Mouse (Mus musculus) myocyte (in vitro differentiated cells): ENCODE results near the gene Scand1. TPM values are rescaled to one million over a fixed set of nuclear protein-coding genes. Genes with fewer than 3 reads are reported as not detected.

Source experiments
- H3K27me3 ChIP-seq: one replicate; pipeline ENCODE4 v1.6.1; 2011; ENCODE audit not compliant: control insufficient read depth, insufficient read depth, insufficient read length
- H3K36me3 ChIP-seq: one replicate; pipeline ENCODE4 v1.6.1; 2011; ENCODE audit not compliant: control insufficient read depth, insufficient read depth
- H3K4me2 ChIP-seq: one replicate; pipeline ENCODE4 v1.6.1; 2011; ENCODE audit warnings: low read depth, control low read depth
- H3K4me3 ChIP-seq: one replicate; pipeline ENCODE4 v1.5.1; 2011; ENCODE audit warnings: mild to moderate bottlenecking, control low read depth, moderate library complexity
- H3K79me2 ChIP-seq: one replicate; pipeline ENCODE4 v1.6.1; 2011; ENCODE audit not compliant: control insufficient read depth, insufficient read depth
- H3ac ChIP-seq: one replicate; pipeline ENCODE4 v1.6.1; 2011; ENCODE audit not compliant: control insufficient read depth, insufficient read length
- CEBPB ChIP-seq: IDR thresholded peaks from 2 replicates; pipeline ENCODE4 v1.6.1; 2011; ENCODE audit warnings: mild to moderate bottlenecking, moderate library complexity; ENCODE audit not compliant: poor library complexity, insufficient read depth, severe bottlenecking
- E2F4 ChIP-seq: IDR thresholded peaks from one replicate; pipeline ENCODE4 v1.6.1; 2011; ENCODE audit warnings: mild to moderate bottlenecking, control low read depth, moderate library complexity; ENCODE audit not compliant: insufficient read depth
- MAX ChIP-seq: IDR thresholded peaks from one replicate; pipeline ENCODE4 v1.6.1; 2011; ENCODE audit warnings: low read depth, mild to moderate bottlenecking, control low read depth
- MYOD1 ChIP-seq, 3 experiments: IDR thresholded peaks; one replicate each; pipeline ENCODE4 v1.6.1; 2011; ENCODE audit warnings: control low read depth in 2 of 3, low read depth in 2 of 3, mild to moderate bottlenecking in 2 of 3, moderate library complexity in 1 of 3; ENCODE audit not compliant: insufficient read length in 2 of 3, control insufficient read depth in 1 of 3
- MYOG ChIP-seq, 3 experiments: IDR thresholded peaks; one replicate each; pipeline ENCODE4 v1.6.1; 2011; ENCODE audit warnings: control low read depth in 2 of 3, low read depth in 2 of 3, mild to moderate bottlenecking in 2 of 3; ENCODE audit not compliant: insufficient read length in 2 of 3, control insufficient read depth in 1 of 3, insufficient read depth in 1 of 3
- POLR2A ChIP-seq: IDR thresholded peaks from one replicate; pipeline ENCODE4 v1.6.1; 2011; ENCODE audit warnings: low read depth, mild to moderate bottlenecking, control low read depth, moderate library complexity; ENCODE audit not compliant: insufficient read length
- POLR2AphosphoS2 ChIP-seq: IDR thresholded peaks from one replicate; pipeline ENCODE4 v1.6.1; 2011; ENCODE audit warnings: low read depth, control low read depth; ENCODE audit not compliant: insufficient read length
- REST ChIP-seq: IDR thresholded peaks from one replicate; pipeline ENCODE4 v1.6.1; 2011; ENCODE audit warnings: mild to moderate bottlenecking, control low read depth, moderate library complexity; ENCODE audit not compliant: insufficient read depth, insufficient read length
- SRF ChIP-seq: IDR thresholded peaks from one replicate; pipeline ENCODE4 v1.6.1; 2011; ENCODE audit warnings: low read depth; ENCODE audit not compliant: control insufficient read depth, insufficient read length
- TCF12 ChIP-seq: IDR thresholded peaks from one replicate; pipeline ENCODE4 v1.6.1; 2011; ENCODE audit warnings: mild to moderate bottlenecking, control low read depth; ENCODE audit not compliant: poor library complexity, insufficient read depth, severe bottlenecking
- TCF3 ChIP-seq: IDR thresholded peaks from one replicate; pipeline ENCODE4 v1.6.1; 2011; ENCODE audit warnings: low read depth, control low read depth; ENCODE audit not compliant: insufficient read length
- USF1 ChIP-seq: IDR thresholded peaks from one replicate; pipeline ENCODE4 v1.6.1; 2011; ENCODE audit warnings: low read depth, mild to moderate bottlenecking, control low read depth, moderate library complexity
- polyA plus RNA-seq: library from polyadenylated mRNA; unstranded; fragments of >200 nt; fragmentation: generic; extraction: Trizol; gene quantifications from one replicate; pipeline ENCODE4 v1.2.1, GENCODE M21; 2012; ENCODE audit warnings: missing spikeins

Scand1 gene
- 167 TPM for polyA plus RNA-seq

DNA sequence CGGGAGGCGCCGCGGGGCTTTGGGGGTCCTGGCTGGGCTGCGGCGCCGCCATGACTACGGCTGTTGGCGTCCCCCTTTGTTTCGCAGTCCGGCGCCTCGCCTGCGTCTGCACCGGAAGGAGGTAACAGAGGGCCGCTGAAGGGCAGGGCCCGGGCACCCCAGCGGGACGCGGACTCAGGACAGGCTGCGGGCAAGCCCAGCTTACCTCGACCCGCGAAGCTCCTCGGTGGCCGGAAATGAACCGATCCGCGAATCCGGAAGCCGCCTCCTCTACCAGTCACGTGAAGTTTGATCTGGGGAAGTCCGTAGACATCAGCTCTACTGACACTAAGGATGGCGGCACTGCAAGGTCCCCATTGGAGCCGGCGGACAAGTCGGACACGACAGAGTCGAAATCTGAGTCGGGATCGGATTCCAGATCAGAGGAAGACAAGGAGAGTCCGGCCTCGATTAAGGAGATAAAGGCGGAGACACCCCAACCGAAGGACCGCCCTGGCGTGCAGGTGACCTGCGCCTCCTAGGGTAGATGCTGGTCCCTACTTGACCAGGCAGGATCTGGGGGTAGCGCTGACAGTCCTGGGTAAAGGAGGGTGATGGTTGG is at the start of gene Scand1, which contains the start of gene Cnbd2:
Gene Scand1 (minus strand): TSS at position 408 of the 601 bp plus-strand sequence.
Gene Cnbd2 (plus strand): TSS at position 3 of the 601 bp plus-strand sequence.
- peak within 1 kb of the TSS; percentile 81 for H3K4me3 ChIP-seq
- H3K27me3 ChIP-seq = no peaks in the 10 kb centered on the region
- H3K36me3 ChIP-seq = no peaks in the 10 kb centered on the region
- H3K4me2 ChIP-seq = peak within 1 kb of the TSS; percentile 68
- H3ac ChIP-seq = peak within 1 kb of the TSS; percentile 73
- TF ChIP-seq USF1 (peak; percentile 98), MAX (no peak), CEBPB (no peak), TCF3 (no peak), REST (no peak), POLR2AphosphoS2 (peak; percentile 79), TCF12 (no peak), MYOD1 (IDR thresholded peaks at IDR 0.05; ENCODE audit: control insufficient read depth in 1 of 3, insufficient read length in 2 of 3, low read depth in 2 of 3) (no peak), MYOG (IDR thresholded peaks at IDR 0.05; ENCODE audit: control insufficient read depth in 1 of 3, insufficient read depth in 1 of 3, insufficient read length in 2 of 3, low read depth in 2 of 3) (no peak), E2F4 (no peak), POLR2A (peak; percentile 88), SRF (no peak)
- no peaks in the 10 kb centered on the region for H3K79me2 ChIP-seq

DNA sequence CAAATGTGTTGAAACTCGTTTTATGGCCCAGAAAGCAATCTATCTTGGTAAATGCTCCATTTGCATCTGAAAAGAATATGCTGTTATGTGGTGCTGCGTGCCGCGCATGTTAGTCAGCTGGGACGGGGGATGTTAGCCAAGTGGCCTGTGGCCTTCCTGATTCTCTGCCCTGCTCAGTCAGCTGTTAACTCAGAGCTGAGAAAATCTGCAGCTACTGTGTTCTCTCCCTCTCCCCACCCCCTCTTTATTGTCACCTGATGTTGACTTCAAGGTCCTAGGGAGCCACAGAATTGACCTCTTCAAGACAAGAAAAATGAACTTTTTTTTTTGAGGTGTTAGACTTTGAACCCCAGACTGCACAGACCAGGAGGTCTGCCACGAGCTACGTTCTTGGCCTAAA is 43.5 kb upstream of the Scand1 start:
- H3K27me3 ChIP-seq = no peaks in the 10 kb centered on the region
- no peak for TF ChIP-seq POLR2AphosphoS2
- TF ChIP-seq TCF12 = no peak
- no peak for TF ChIP-seq REST
- TF ChIP-seq USF1 = no peak
- no peak for TF ChIP-seq E2F4
- TF ChIP-seq SRF = no peak
- no peak for TF ChIP-seq CEBPB
- TF ChIP-seq MYOG (IDR thresholded peaks at IDR 0.05; ENCODE audit: control insufficient read depth in 1 of 3, insufficient read depth in 1 of 3, insufficient read length in 2 of 3, low read depth in 2 of 3) = no peak
- TF ChIP-seq TCF3 = no peak
- TF ChIP-seq MYOD1 (IDR thresholded peaks at IDR 0.05; ENCODE audit: control insufficient read depth in 1 of 3, insufficient read length in 2 of 3, low read depth in 2 of 3) = no peak
- TF ChIP-seq POLR2A = no peak
- TF ChIP-seq MAX = no peak

DNA sequence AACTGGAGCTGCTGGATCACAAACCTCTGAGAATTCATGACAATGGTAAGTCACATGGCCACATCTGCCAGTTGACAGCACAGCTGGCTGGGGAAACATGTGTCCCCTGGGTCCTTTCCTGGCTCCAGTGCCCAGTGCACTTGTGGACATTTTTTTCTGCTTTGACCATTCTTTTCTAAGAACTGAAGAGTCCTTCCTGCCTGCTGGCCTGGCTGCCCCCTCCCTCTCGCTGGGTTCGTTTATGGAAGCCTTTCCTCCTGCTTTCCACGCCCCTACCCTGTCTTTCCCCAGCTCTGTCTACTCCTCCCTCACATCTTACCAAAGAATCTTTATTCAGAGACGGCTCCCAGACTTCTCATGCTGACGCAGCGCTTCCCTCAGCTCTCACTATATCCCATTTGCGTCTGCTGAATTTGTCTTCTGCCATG is 40.8 kb upstream of the Scand1 start:
- H3K4me2 ChIP-seq = no peak overlapping the region
- no peak overlapping the region for H3K4me3 ChIP-seq
- no peak for TF ChIP-seq POLR2A
- peak in 1 of 3 experiments; percentile 12 for TF ChIP-seq MYOG (IDR thresholded peaks at IDR 0.05; ENCODE audit: control insufficient read depth in 1 of 3, insufficient read depth in 1 of 3, insufficient read length in 2 of 3, low read depth in 2 of 3)
- TF ChIP-seq CEBPB = no peak
- peak; percentile 50 for TF ChIP-seq USF1
- no peaks in the 10 kb centered on the region for H3K27me3 ChIP-seq
- no peaks in the 10 kb centered on the region for H3K36me3 ChIP-seq
- no peak overlapping the region for H3ac ChIP-seq
- H3K79me2 ChIP-seq = no peaks in the 10 kb centered on the region

More for the DNA sequence above, 43.5 kb upstream of the Scand1 start:
- no peak overlapping the region for H3K4me2 ChIP-seq
- no peaks in the 10 kb centered on the region for H3K79me2 ChIP-seq
- H3K4me3 ChIP-seq = no peak overlapping the region
- H3ac ChIP-seq = no peak overlapping the region
- no peaks in the 10 kb centered on the region for H3K36me3 ChIP-seq

DNA sequence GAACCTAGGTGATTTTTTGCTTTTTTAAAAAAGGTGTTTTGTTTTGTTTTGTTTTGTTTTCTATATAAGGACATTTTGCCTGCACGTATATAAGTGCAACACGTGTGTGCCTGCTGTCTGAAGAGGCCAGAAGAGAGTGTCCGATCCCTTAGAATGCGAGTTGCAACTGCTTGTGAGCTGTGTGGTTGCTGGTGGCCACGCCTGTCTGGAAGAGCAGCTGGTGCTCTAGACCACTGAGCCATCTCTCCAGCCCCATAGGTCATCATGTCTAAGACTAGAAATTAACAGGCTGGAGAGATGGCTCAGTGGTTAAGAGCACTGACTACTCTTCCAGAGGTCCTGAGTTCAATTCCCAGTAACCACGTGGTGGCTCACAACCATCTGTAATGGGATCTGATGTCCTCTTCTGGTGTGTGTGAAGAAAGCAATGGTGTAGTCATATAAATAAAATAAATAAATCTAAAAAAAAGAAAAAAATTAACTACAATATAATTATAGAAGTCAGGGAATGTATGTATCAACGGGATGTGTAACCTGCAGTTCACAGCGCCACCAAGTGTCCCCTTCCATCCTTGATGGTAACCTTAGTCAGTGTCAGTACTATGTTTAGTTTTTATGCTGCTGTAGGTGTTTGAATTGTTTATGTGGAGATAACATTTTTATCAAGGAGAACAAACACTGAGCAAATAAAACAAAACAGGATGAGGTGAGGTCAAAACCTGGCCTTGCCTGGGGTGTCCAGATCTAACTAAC is 40.1 kb upstream of the Scand1 start:
- no peak overlapping the region for H3K4me2 ChIP-seq
- H3K27me3 ChIP-seq = no peaks in the 10 kb centered on the region
- H3K4me3 ChIP-seq = no peak overlapping the region
- H3K79me2 ChIP-seq = no peaks in the 10 kb centered on the region
- no peaks in the 10 kb centered on the region for H3K36me3 ChIP-seq
- TF ChIP-seq MYOG (IDR thresholded peaks at IDR 0.05; ENCODE audit: control insufficient read depth in 1 of 3, insufficient read depth in 1 of 3, insufficient read length in 2 of 3, low read depth in 2 of 3) (peak; percentile 51 to 88 (median 65)), MYOD1 (IDR thresholded peaks at IDR 0.05; ENCODE audit: control insufficient read depth in 1 of 3, insufficient read length in 2 of 3, low read depth in 2 of 3) (peak in 2 of 3 experiments; percentile 72 to 81), REST (no peak)
- no peak overlapping the region for H3ac ChIP-seq

DNA sequence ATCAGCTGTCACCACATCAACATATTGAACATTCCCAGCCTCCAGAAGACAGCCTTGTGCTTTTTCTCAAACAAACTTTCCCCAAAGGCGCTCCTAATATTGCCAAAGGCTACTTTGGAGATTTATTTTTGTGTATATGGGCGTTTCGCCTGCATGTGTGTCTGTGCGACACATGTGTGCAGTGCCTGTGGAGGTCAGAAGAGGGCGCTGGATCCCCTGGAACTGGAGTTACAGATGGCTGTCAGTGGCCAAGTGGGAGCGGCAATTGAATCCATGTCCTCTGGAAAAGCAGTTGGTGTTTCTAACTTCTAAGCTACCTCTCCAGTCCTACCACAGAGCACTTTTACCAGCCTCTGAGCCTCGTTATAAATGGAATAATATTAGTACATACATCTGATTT is 38.7 kb upstream of the Scand1 start:
- no peak overlapping the region for H3K4me3 ChIP-seq
- no peaks in the 10 kb centered on the region for H3K79me2 ChIP-seq
- H3ac ChIP-seq = no peak overlapping the region
- no peaks in the 10 kb centered on the region for H3K36me3 ChIP-seq
- H3K27me3 ChIP-seq = no peaks in the 10 kb centered on the region
- H3K4me2 ChIP-seq = no peak overlapping the region
- TF ChIP-seq POLR2AphosphoS2 = no peak
- TF ChIP-seq MYOG (IDR thresholded peaks at IDR 0.05; ENCODE audit: control insufficient read depth in 1 of 3, insufficient read depth in 1 of 3, insufficient read length in 2 of 3, low read depth in 2 of 3) = no peak
- TF ChIP-seq TCF12 = no peak
- TF ChIP-seq SRF = no peak
- TF ChIP-seq MAX = no peak
- TF ChIP-seq MYOD1 (IDR thresholded peaks at IDR 0.05; ENCODE audit: control insufficient read depth in 1 of 3, insufficient read length in 2 of 3, low read depth in 2 of 3) = no peak
- no peak for TF ChIP-seq REST
